Mouse (Mus musculus): Measurements from ENCODE around the gene Adat1. TPM values are rescaled to one million over a fixed set of nuclear protein-coding genes. Genes with fewer than 3 reads are reported as not detected.

The Adat1 gene
- polyA plus RNA-seq, 1 experiment from 2014 or later = 10.5 TPM

DNA sequence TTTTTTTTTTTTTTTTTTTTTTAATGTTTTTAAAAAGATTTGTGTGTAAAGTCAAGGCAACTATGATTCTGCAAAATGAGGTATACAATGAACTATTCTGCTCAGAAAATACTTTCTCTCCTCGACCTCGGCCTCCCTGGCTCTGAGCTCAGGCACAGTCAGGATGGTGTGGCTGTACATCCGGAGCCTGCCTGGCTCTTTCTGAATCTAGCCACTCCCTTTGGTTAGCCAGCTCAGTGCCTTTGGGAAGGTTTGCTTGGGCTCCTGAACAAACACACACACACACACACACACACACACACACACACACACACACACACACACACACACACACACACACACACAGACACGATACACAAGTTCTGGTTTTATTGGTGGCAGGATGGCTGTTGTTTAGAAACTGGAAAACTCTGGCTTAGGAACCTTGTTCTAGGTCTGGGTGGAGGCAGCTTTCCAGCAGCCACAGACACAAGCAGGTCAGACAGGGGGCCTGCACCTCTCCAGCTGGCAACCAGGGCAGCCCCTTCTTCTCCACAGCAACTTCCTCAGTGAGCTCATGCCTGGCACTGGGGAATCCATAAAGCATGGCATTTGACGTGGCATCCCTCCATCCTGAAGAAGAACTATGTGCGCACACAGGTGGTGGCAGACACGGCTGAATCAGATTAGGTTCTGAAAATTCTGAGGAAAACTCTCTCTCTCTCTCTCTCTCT lies 27.1 kb downstream of the Adat1 start:
- Histone ChIP-seq H3K4me2 (no peak overlapping the region), H3K27ac (no peak overlapping the region), H3K4me3 (no peak overlapping the region), H3K36me3 (ENCODE audit: poor library complexity, severe bottlenecking) (peaks cover 16% of the 10 kb centered on the region; the same call in 1 of the 2 replicates), H3K27me3 (no peaks in the 10 kb centered on the region), H3K9ac (no peak overlapping the region), H3K9me3 (replicated peaks) (no peaks in the 10 kb centered on the region), H3K4me1 (0 out of 2 replicates have a peak, but pooled peaks cover 2% of the 10 kb centered on the region)
- whole genome bisulfite sequencing = 92% methylated on average over 6 of the region's 7 CpGs
- ATAC-seq = no peak

DNA sequence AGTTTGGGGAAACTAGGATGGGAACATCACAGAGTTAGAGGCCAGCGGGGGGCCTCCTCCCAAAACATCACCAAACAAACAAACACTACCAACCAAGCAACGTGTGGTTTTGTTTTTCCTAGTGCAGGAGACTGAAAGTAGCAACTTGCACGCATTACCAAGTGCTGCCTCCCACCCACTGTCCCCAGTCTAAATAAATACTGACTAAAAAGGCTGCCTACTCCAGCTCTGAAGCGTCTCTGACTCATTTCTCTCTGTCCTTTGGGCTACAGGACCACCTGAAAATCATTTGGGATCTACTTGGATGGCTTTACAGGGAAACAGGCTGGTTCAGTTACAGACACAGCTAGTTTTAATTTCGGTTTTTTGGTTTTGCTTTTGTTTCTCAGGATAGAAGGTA lies 27.8 kb downstream of the Adat1 start:
- H3K27me3 ChIP-seq = no peaks in the 10 kb centered on the region
- no peak for ATAC-seq
- no peaks in the 10 kb centered on the region for H3K9me3 ChIP-seq (replicated peaks)
- no peak overlapping the region for H3K27ac ChIP-seq
- 0 out of 2 replicates have a peak, but pooled peaks cover 2% of the 10 kb centered on the region for H3K4me1 ChIP-seq
- 75% methylated on average over 5 of the region's 5 CpGs for WGBS
- peaks cover 16% of the 10 kb centered on the region; the same call in 1 of the 2 replicates for H3K36me3 ChIP-seq (ENCODE audit: poor library complexity, severe bottlenecking)
- no peak overlapping the region for H3K4me2 ChIP-seq
- no peak overlapping the region for H3K4me3 ChIP-seq
- H3K9ac ChIP-seq = no peak overlapping the region

DNA sequence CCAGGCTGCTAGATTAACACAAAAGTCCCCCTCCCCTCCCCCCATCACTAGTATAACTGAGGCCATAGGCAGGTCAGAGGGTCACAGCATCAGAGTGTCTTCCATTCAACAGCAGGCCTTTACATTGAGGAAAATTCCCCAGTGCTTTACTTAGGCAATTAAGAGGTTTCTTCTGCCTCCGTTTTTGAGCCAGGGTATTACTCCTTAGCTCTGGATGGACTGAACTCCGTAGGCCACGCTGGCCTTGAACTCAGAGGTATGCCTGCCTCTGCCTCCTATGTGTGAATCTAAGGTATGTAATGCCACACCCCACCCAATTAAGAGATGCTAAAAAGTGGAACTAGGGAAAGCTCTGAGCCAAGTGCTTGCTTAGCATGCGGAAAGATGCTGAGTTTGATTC lies 28.6 kb downstream of the Adat1 start:
- 0 out of 2 replicates have a peak, but pooled peaks cover 2% of the 10 kb centered on the region for H3K4me1 ChIP-seq
- no peaks in the 10 kb centered on the region for H3K27me3 ChIP-seq
- no peak overlapping the region for H3K4me2 ChIP-seq
- H3K36me3 ChIP-seq (ENCODE audit: poor library complexity, severe bottlenecking) = peaks cover 19% of the 10 kb centered on the region; the same call in 1 of the 2 replicates
- H3K4me3 ChIP-seq = no peak overlapping the region
- 81% methylated on average over 4 of the region's 4 CpGs for WGBS
- H3K9me3 ChIP-seq (replicated peaks) = no peaks in the 10 kb centered on the region
- no peak overlapping the region for H3K9ac ChIP-seq
- H3K27ac ChIP-seq = no peak overlapping the region
- ATAC-seq = no peak

DNA sequence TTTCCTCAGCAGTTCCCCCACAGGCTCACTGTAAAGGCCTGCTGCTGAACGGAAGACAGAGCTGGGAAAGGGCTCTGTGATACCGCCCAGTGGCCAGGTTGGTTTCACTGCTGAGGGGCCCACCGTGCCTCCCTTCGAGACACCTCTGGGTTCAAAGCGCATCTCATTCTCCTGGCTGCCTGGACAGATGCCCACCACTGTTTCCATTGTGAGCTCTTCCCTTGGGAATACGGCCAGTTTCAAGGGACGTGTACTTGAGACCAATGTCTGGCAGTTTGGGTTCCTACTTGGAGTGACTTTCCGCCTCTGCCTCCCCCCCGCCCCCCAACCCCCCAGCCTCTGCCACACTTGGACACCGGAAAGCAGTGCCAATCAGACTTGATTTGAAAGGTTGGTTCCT lies 29.0 kb downstream of the Adat1 start:
- Histone ChIP-seq H3K27me3 (no peaks in the 10 kb centered on the region), H3K36me3 (ENCODE audit: poor library complexity, severe bottlenecking) (peaks cover 14% of the 10 kb centered on the region; the same call in 1 of the 2 replicates), H3K4me1 (0 out of 2 replicates have a peak, but pooled peaks cover 2% of the 10 kb centered on the region), H3K4me3 (no peak overlapping the region), H3K27ac (no peak overlapping the region), H3K4me2 (no peak overlapping the region), H3K9me3 (replicated peaks) (no peaks in the 10 kb centered on the region), H3K9ac (no peak overlapping the region)
- 69% methylated on average over 10 of the region's 10 CpGs for WGBS
- ATAC-seq = no peak

DNA sequence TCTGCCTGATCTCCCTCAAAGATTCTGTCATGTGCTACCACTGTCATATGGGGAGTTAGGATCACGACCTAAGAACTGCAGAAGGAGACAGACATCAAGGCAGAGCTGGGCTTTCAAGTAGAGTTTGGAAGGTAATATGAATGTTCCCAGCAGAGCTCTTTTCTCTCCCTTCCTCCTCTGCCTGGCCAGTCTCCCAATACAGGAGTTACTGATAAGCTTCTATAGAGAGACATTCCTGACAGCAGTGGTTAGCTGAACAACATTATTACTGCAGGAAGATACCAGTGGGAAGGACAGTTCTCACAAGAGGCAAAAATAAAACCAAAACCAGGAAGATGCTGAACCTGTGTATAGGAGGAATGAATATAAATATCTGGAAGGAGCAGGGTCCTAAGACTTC lies 29.5 kb downstream of the Adat1 start:
- Histone ChIP-seq H3K4me2 (no peak overlapping the region), H3K4me1 (0 out of 2 replicates have a peak, but pooled peaks cover 2% of the 10 kb centered on the region), H3K4me3 (no peak overlapping the region), H3K36me3 (ENCODE audit: poor library complexity, severe bottlenecking) (peaks cover 16% of the 10 kb centered on the region; the same call in 1 of the 2 replicates), H3K27me3 (no peaks in the 10 kb centered on the region), H3K9ac (no peak overlapping the region), H3K27ac (no peak overlapping the region), H3K9me3 (replicated peaks) (no peaks in the 10 kb centered on the region)
- WGBS = 79% methylated on average over 1 of the region's 1 CpGs
- ATAC-seq = no peak

DNA sequence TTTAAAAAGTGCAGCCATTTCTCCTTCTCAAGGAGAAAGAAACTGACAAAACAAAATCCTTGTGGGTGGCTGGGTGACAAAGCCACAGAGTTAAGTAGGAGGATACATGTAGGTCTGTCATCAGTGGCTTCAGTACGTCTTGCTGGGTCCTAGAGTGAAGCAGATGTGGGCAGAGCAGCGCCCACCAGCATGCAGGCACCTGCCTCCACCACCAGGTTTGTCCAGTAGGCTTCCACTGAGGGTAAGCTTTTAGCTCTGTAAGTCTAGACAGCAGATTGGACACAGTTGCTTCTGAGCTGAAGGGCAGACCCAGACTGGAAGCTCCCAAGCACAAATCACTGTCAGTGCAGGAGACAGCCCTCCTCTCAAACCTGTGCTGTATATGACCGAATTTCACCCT lies 30.8 kb downstream of the Adat1 start:
- no peaks in the 10 kb centered on the region for H3K9me3 ChIP-seq (replicated peaks)
- H3K4me2 ChIP-seq = no peak overlapping the region
- no peaks in the 10 kb centered on the region for H3K27me3 ChIP-seq
- no peak overlapping the region for H3K27ac ChIP-seq
- 71% methylated on average over 3 of the region's 3 CpGs for WGBS
- no peak for ATAC-seq
- H3K9ac ChIP-seq = no peak overlapping the region
- H3K36me3 ChIP-seq (ENCODE audit: poor library complexity, severe bottlenecking) = peaks cover 21% of the 10 kb centered on the region
- 0 out of 2 replicates have a peak, but pooled peaks cover 2% of the 10 kb centered on the region for H3K4me1 ChIP-seq
- no peak overlapping the region for H3K4me3 ChIP-seq

DNA sequence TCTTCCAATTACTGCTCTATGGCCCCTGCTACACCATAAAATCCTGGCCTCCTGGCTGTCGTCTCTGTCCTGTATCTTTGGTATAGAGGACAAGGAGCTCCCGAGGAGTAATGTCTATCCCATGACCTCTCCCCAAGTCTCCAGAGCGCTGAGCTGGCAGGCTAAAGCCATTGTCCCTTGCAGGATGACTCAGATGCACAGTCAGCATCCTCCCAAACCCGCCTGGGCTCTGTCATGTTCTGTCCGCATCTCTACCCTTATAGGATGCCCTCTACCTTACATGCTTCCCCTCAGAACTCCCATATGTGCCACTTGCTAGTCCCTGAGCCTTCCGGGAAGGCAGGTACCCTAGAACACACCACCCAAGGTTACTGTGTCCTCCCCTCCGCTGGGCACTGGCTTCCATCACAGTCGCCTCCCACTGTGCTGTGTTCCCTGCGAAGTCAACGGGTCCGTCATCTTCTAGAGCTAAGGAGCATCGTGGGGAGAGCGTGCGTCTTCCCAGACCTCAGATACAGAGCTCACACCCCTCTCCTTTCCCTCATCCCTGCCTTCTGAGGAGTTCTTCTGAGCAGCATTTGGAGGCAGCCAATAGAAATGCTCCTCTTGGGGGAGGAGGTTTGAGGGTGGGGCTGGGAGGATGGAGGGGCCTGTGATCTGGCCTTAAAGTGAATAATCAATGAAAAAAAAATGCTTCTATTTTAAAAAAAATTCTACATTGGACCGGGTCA lies 31.3 kb downstream of the Adat1 start:
- Histone ChIP-seq H3K9me3 (replicated peaks) (no peaks in the 10 kb centered on the region), H3K27me3 (no peaks in the 10 kb centered on the region), H3K36me3 (ENCODE audit: poor library complexity, severe bottlenecking) (peaks cover 26% of the 10 kb centered on the region), H3K4me2 (no peak overlapping the region), H3K27ac (no peak overlapping the region), H3K9ac (no peak overlapping the region), H3K4me3 (no peak overlapping the region), H3K4me1 (0 out of 2 replicates have a peak, but pooled peaks cover 2% of the 10 kb centered on the region)
- WGBS = 75% methylated on average over 15 of the region's 15 CpGs
- no peak for ATAC-seq

DNA sequence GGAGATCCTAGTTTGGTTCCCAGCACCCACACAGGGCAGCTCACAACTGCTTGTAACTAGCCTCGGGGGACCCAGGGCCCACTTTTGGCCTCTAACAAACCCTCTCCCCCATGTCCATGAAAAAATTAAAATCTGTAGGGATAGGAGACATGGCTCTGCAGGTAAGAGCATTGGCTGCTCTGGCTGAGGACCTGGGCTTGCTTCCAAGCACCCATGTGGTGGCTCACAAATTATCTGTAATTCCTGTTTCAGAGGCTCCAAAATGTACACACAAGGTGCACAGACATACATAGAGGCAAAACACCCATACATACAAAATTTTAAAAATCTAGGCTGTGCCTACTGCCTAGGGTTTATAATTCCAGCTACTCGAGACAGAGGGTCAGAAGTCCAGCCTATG lies 34.9 kb downstream of the Adat1 start:
- ATAC-seq = no peak
- H3K9me3 ChIP-seq (replicated peaks) = no peaks in the 10 kb centered on the region
- H3K9ac ChIP-seq = no peak overlapping the region
- no peak overlapping the region for H3K4me3 ChIP-seq
- H3K4me2 ChIP-seq = no peak overlapping the region
- no peaks in the 10 kb centered on the region for H3K4me1 ChIP-seq
- H3K27ac ChIP-seq = no peak overlapping the region
- peaks cover 55% of the 10 kb centered on the region for H3K36me3 ChIP-seq (ENCODE audit: poor library complexity, severe bottlenecking)
- 91% methylated on average over 2 of the region's 2 CpGs for WGBS
- H3K27me3 ChIP-seq = no peaks in the 10 kb centered on the region

DNA sequence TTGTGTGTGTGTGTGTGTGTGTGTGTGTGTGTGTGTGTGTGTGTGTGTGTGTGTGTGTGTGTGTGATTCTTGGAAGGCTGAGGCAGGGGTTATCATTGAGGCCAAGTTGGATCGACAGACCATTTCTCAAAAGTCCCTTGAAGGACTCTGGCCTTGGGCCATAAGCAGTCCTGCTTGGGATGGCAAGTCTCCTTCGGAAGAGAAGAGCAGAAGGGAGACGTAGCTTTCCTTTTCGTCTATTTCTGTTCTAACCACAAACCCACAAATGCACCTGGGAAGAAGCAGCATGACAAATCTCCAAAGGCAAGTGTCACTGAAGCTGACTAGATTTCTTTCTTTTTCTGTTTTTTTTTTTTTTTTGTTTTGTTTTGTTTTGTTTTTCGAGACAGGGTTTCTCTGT lies 36.2 kb downstream of the Adat1 start:
- no peak overlapping the region for H3K4me2 ChIP-seq
- H3K36me3 ChIP-seq (ENCODE audit: poor library complexity, severe bottlenecking) = peaks cover 66% of the 10 kb centered on the region
- ATAC-seq = no peak
- H3K4me1 ChIP-seq = no peaks in the 10 kb centered on the region
- H3K27ac ChIP-seq = no peak overlapping the region
- no peaks in the 10 kb centered on the region for H3K9me3 ChIP-seq (replicated peaks)
- H3K4me3 ChIP-seq = no peak overlapping the region
- 84% methylated on average over 5 of the region's 5 CpGs for WGBS
- H3K27me3 ChIP-seq = no peaks in the 10 kb centered on the region
- no peak overlapping the region for H3K9ac ChIP-seq

DNA sequence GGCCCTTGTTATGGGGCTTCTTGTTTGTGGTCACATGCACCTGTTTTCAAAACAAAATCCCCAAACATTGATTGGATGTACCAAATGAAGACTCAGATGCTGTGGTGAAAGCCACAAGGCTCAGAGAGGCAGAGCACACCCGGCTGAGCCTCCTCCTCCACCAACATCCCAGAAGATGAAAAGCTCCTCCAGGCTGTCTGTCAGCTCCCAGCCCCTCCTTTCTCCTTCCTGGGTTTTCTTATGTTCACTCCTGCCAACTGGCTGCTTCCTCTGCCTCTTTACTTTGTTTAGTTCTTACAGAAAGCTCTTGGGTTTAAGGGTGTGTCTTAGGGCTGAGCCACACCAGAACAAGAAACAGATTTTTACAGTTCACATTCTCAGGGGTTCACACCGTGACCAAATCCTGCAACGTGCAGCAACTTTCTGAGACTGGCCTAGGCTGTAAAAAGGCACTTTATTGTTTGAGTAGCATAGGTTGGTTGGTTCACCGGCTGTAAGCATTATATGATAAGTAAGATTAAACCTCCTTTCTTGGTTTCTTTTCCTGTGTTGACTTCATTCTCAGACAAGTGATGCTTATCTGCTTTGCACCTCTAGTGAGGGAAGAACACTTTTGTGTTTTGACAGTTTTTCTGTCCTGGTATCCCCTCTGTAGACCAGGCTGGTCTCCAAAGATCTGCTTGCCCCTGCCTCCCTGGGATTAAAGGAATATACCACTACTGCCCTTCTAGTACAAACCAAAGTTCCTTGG lies 37.1 kb downstream of the Adat1 start:
- no peak overlapping the region for H3K27ac ChIP-seq
- no peaks in the 10 kb centered on the region for H3K9me3 ChIP-seq (replicated peaks)
- no peak overlapping the region for H3K9ac ChIP-seq
- H3K36me3 ChIP-seq (ENCODE audit: poor library complexity, severe bottlenecking) = peaks cover 72% of the 10 kb centered on the region
- H3K4me1 ChIP-seq = no peaks in the 10 kb centered on the region
- no peaks in the 10 kb centered on the region for H3K27me3 ChIP-seq
- H3K4me3 ChIP-seq = no peak overlapping the region
- 96% methylated on average over 4 of the region's 4 CpGs for WGBS
- no peak for ATAC-seq
- H3K4me2 ChIP-seq = no peak overlapping the region

DNA sequence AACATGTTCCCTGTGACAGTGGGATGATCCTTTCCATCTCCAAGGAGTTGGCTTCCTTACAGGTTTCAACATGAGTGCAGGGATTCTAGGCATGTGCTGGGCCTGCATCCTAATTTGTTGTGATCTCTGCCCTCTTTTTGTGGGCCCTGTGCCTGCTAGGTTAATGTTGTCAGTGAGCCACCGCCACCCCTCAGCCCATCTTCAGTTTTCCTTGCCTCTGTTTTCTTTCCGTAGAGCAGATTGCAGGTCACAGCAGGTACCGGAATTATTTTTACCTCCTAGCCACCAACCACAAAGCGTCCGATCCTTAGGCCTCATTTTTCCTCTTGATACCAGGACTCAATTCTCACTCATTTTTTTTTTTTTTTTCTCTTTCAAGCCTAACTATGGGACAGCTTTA lies 40.2 kb downstream of the Adat1 start:
- no peaks in the 10 kb centered on the region for H3K27me3 ChIP-seq
- no peak for ATAC-seq
- no peaks in the 10 kb centered on the region for H3K4me1 ChIP-seq
- H3K4me2 ChIP-seq = no peak overlapping the region
- 93% methylated on average over 5 of the region's 5 CpGs for WGBS
- H3K27ac ChIP-seq = no peak overlapping the region
- H3K9me3 ChIP-seq (replicated peaks) = no peaks in the 10 kb centered on the region
- H3K9ac ChIP-seq = no peak overlapping the region
- H3K4me3 ChIP-seq = no peak overlapping the region
- peaks cover 87% of the 10 kb centered on the region for H3K36me3 ChIP-seq (ENCODE audit: poor library complexity, severe bottlenecking)

DNA sequence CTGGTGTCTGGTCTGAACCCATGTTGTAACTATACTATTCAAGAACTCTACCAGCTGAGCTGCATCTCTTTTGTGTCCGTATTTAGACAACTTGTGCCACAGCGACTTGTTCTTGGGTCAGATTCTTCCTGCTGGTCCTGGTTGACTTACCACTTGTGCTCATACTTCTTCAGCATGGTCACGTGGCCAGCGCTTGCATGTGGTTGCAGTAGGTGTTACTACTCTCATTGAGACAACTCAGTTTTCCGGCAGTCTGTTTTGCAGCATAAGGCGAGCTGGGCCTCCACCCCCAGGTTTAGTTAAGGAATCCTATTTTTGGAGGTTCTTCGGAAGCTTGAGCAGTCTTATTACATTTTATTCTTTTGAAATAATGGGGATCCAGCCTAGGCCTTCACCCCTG lies 40.8 kb downstream of the Adat1 start:
- Histone ChIP-seq H3K27ac (no peak overlapping the region), H3K9ac (no peak overlapping the region), H3K36me3 (ENCODE audit: poor library complexity, severe bottlenecking) (peaks cover 87% of the 10 kb centered on the region), H3K4me2 (no peak overlapping the region), H3K27me3 (no peaks in the 10 kb centered on the region), H3K9me3 (replicated peaks) (no peaks in the 10 kb centered on the region), H3K4me1 (no peaks in the 10 kb centered on the region), H3K4me3 (no peak overlapping the region)
- no peak for ATAC-seq
- WGBS = 93% methylated on average over 7 of the region's 7 CpGs
